Mouse (Mus musculus) right cerebral cortex, adult 2 months (tissue): ENCODE results near the gene Klc1.

ENCODE experiments used
- DNase-seq, 2 experiments: peaks; one replicate each; pipeline ENCODE4 v3.0.0; 2021 to 2022; ENCODE audit warnings: low spot score in 2 of 2

The Klc1 gene

GRCm38 (mm10) chr12:111853011-111853436, 94.4 kb downstream of the Klc1 start:
- no peak for DNase-seq

GRCm38 (mm10) chr12:111853546-111853945, 94.9 kb downstream of the Klc1 start:
- DNase-seq = no peak

GRCm38 (mm10) chr12:111855448-111855847, 96.8 kb downstream of the Klc1 start:
- DNase-seq = no peak
